Mouse (Mus musculus) mesoderm, embryonic 11.5 days (tissue): Measurements from ENCODE around the gene Ehhadh.
"Not testable (repeated sequence)": the region's sequence is repeated elsewhere in the genome, so short reads cannot be mapped to it uniquely, and the experiment has no call there.

Experiments
- DNase-seq: peaks from one replicate; pipeline ENCODE4 v3.0.0-alpha.2; 2012; ENCODE audit warnings: low read depth, low spot score

The Ehhadh gene

GRCm38 (mm10) chr16:21787516-21788353 is at the start of gene Ehhadh:
Gene Ehhadh, minus strand, starts transcription at chr16:21787807.
- peak; percentile 68 for DNase-seq

- DNase-seq = no peak
These were observed 48.9 kb upstream of the Ehhadh start for GRCm38 (mm10) chr16:21836311-21837072.

- DNase-seq = no peak
These were observed 48.0 kb upstream of the Ehhadh start for GRCm38 (mm10) chr16:21835584-21835931.

GRCm38 (mm10) chr16:21834866-21835583 is 47.4 kb upstream of the Ehhadh start:
- no peak for DNase-seq

- no peak for DNase-seq
These were observed 46.4 kb upstream of the Ehhadh start for GRCm38 (mm10) chr16:21833970-21834369.

- DNase-seq = no peak
These were observed 45.9 kb upstream of the Ehhadh start for GRCm38 (mm10) chr16:21833469-21833868.

GRCm38 (mm10) chr16:21831764-21832163 is 44.2 kb upstream of the Ehhadh start:
- DNase-seq = no peak

- no peak for DNase-seq
These were observed 43.2 kb upstream of the Ehhadh start for GRCm38 (mm10) chr16:21830784-21831183.

GRCm38 (mm10) chr16:21829711-21830110 is 42.1 kb upstream of the Ehhadh start:
- no peak for DNase-seq

GRCm38 (mm10) chr16:21827581-21827980 is 40.0 kb upstream of the Ehhadh start:
- DNase-seq = no peak

- DNase-seq = no peak
These were observed 39.5 kb upstream of the Ehhadh start for GRCm38 (mm10) chr16:21827153-21827552.

GRCm38 (mm10) chr16:21825612-21826031 is 38.0 kb upstream of the Ehhadh start:
- no peak for DNase-seq

GRCm38 (mm10) chr16:21818629-21819028 is 31.0 kb upstream of the Ehhadh start:
- DNase-seq = no peak

- DNase-seq = no peak
These were observed 30.5 kb upstream of the Ehhadh start for GRCm38 (mm10) chr16:21818132-21818531.

- peak; percentile 52 for DNase-seq
These were observed 28.0 kb upstream of the Ehhadh start for GRCm38 (mm10) chr16:21815669-21816010.

GRCm38 (mm10) chr16:21814861-21815668 is 27.5 kb upstream of the Ehhadh start:
- peak; percentile 73 for DNase-seq

GRCm38 (mm10) chr16:21813164-21813834 is 25.7 kb upstream of the Ehhadh start:
- no peak for DNase-seq

GRCm38 (mm10) chr16:21807786-21808185 is 20.2 kb upstream of the Ehhadh start:
- DNase-seq = not testable (repeated sequence)

- DNase-seq = no peak
These were observed 19.3 kb upstream of the Ehhadh start for GRCm38 (mm10) chr16:21806892-21807291.

- no peak for DNase-seq
These were observed 16.7 kb upstream of the Ehhadh start for GRCm38 (mm10) chr16:21804258-21804657.

- DNase-seq = no peak
These were observed 7.5 kb upstream of the Ehhadh start for GRCm38 (mm10) chr16:21795071-21795470.
